Mouse (Mus musculus): ENCODE results near the gene Paqr7.

The Paqr7 gene

GRCm38 (mm10) chr4:134496595-134497210, at the start of gene Paqr7:
TSS of gene Paqr7 (plus strand) at chr4:134496697.
- in situ Hi-C loops (cut with MboI): no loop called here

GRCm38 (mm10) chr4:134447966-134448365, 48.5 kb upstream of the Paqr7 start:
- in situ Hi-C loops (cut with MboI): no loop called here

- in situ Hi-C loops (cut with MboI): no loop called here
These were observed 46.7 kb upstream of the Paqr7 start for GRCm38 (mm10) chr4:134449595-134450391.

- in situ Hi-C loops (cut with MboI): no loop called here
These were observed 45.9 kb upstream of the Paqr7 start for GRCm38 (mm10) chr4:134450392-134451195.

- in situ Hi-C loops (cut with MboI): no loop called here
These were observed 45.0 kb upstream of the Paqr7 start for GRCm38 (mm10) chr4:134451484-134451883.

GRCm38 (mm10) chr4:134453619-134454400, 42.7 kb upstream of the Paqr7 start:
- in situ Hi-C loops (cut with MboI): no loop called here

- in situ Hi-C loops (cut with MboI): no loop called here
These were observed 41.2 kb upstream of the Paqr7 start for GRCm38 (mm10) chr4:134455310-134455709.

GRCm38 (mm10) chr4:134457130-134457825, 39.2 kb upstream of the Paqr7 start:
- in situ Hi-C loops (cut with MboI): no loop called here

- in situ Hi-C loops (cut with MboI): no loop called here
These were observed 37.6 kb upstream of the Paqr7 start for GRCm38 (mm10) chr4:134458856-134459255.

- in situ Hi-C loops (cut with MboI): no loop called here
These were observed 36.2 kb upstream of the Paqr7 start for GRCm38 (mm10) chr4:134460277-134460676.

- in situ Hi-C loops (cut with MboI): no loop called here
These were observed 35.2 kb upstream of the Paqr7 start for GRCm38 (mm10) chr4:134461252-134461651.

GRCm38 (mm10) chr4:134465789-134466188, 30.7 kb upstream of the Paqr7 start:
- in situ Hi-C loops (cut with MboI): no loop called here

- in situ Hi-C loops (cut with MboI): no loop called here
These were observed 29.9 kb upstream of the Paqr7 start for GRCm38 (mm10) chr4:134466381-134467262.

GRCm38 (mm10) chr4:134467435-134468214, 28.9 kb upstream of the Paqr7 start:
- in situ Hi-C loops (cut with MboI): no loop called here

GRCm38 (mm10) chr4:134468215-134468575, 28.3 kb upstream of the Paqr7 start, which contains the start of gene Stmn1:
TSS of gene Stmn1 (plus strand) at chr4:134468320.
- in situ Hi-C loops (cut with MboI): no loop called here

- in situ Hi-C loops (cut with MboI): no loop called here
These were observed 27.8 kb upstream of the Paqr7 start for GRCm38 (mm10) chr4:134468578-134469266.

GRCm38 (mm10) chr4:134469341-134469796, 27.1 kb upstream of the Paqr7 start:
- in situ Hi-C loops (cut with MboI): no loop called here

GRCm38 (mm10) chr4:134469985-134470384, 26.5 kb upstream of the Paqr7 start:
- in situ Hi-C loops (cut with MboI): no loop called here

GRCm38 (mm10) chr4:134471469-134471868, 25.0 kb upstream of the Paqr7 start:
- in situ Hi-C loops (cut with MboI): no loop called here
